Mouse (Mus musculus) limb, embryonic 11.5 days (tissue): ENCODE data around the gene Ifnar2. TPM values are rescaled to one million over a fixed set of nuclear protein-coding genes. Genes with fewer than 3 reads are reported as not detected.

ENCODE experiments used
- ATAC-seq: fragments of 200-750 bp; cut with Nextera tagmentation; 2 replicates; pipeline ENCODE4 v1.8.0; 2017; ENCODE audit warnings: low read depth; ENCODE audit not compliant: insufficient number of reproducible peaks, low FRiP score, low TSS enrichment
- DNase-seq: peaks from one replicate; pipeline ENCODE4 v3.0.0-alpha.2; 2015; ENCODE audit warnings: low spot score
- H3K27ac ChIP-seq: fragments of 300-500 bp; sonication (generic); replicated peaks from 2 replicates; pipeline ENCODE4 v1.5.1; 2014; ENCODE audit warnings: low read depth, mild to moderate bottlenecking, low read length
- H3K27me3 ChIP-seq: fragments of 300-500 bp; sonication (generic); 2 replicates; pipeline ENCODE4 v1.6.1; 2014; ENCODE audit warnings: mild to moderate bottlenecking, low read length, mixed read lengths; ENCODE audit not compliant: control insufficient read depth, insufficient read depth
- H3K36me3 ChIP-seq: fragments of 300-500 bp; sonication (generic); 2 replicates; pipeline ENCODE4 v1.6.1; 2014; ENCODE audit warnings: mild to moderate bottlenecking, low read length, moderate library complexity, mixed read lengths; ENCODE audit not compliant: control insufficient read depth, insufficient read depth
- H3K4me1 ChIP-seq: fragments of 300-500 bp; sonication (generic); 2 replicates; pipeline ENCODE4 v1.6.1; 2014; ENCODE audit warnings: low read length, mixed read lengths; ENCODE audit not compliant: control insufficient read depth, insufficient read depth
- H3K4me2 ChIP-seq: fragments of 300-500 bp; sonication (generic); 2 replicates; pipeline ENCODE4 v1.6.1; 2014; ENCODE audit warnings: low read depth, mild to moderate bottlenecking, moderate library complexity; ENCODE audit not compliant: severe bottlenecking
- H3K4me3 ChIP-seq: fragments of 300-500 bp; sonication (generic); 2 replicates; pipeline ENCODE4 v1.5.1; 2014; ENCODE audit warnings: low read depth, low read length
- H3K9ac ChIP-seq: fragments of 300-500 bp; sonication (generic); 2 replicates; pipeline ENCODE4 v1.6.1; 2014; ENCODE audit warnings: mild to moderate bottlenecking, low read length
- H3K9me3 ChIP-seq: fragments of 300-500 bp; sonication (generic); 2 replicates; pipeline ENCODE4 v1.6.1; 2016; ENCODE audit warnings: low read length; ENCODE audit not compliant: control insufficient read depth
- WGBS: fragments of 180-500 bp; shearing (Covaris S2); extraction: QIAGEN DNeasy Blood & Tissue Kit; methylation state at CpG from one replicate; pipeline ENCODE4 v1.1.7; 2014; 5-methylcytosine and 5-hydroxymethylcytosine counted together
- polyA plus RNA-seq: library from polyadenylated mRNA; unstranded; fragments of >200 nt; fragmentation: Nextera tagmentation; extraction: Ambion mirVana; gene quantifications from 2 replicates; pipeline ENCODE4 v1.2.1, GENCODE M21; 2014

The Ifnar2 gene
- polyA plus RNA-seq, 1 experiment from 2014 or later = 39.3 TPM

DNA sequence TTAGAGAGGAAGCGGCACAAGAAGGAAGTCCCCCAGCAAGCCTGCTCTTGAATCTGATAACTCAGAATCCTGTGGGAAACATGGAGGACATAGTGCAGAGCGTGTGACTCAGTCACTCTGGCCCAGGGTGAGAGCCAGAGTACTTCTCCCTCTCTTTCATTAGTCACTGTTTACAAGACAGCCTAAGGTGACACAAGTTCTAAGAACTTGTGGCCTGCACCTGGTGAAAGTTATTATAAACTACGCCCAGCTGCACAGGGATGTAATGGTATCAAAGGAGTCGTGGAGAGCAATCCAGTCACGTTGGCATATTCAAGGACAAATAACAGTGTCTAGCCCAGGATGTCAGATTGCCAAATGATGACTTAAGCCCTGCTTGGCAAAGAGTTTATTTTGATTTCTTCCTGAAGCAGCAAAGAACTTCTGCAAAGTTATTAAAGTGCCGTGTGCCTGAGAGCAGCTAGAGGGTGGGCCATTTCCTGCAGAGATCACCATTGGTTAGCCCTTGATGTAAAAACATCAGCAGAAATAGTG is 79.8 kb downstream of the Ifnar2 start:
- Histone ChIP-seq H3K4me2 (no peak overlapping the region), H3K4me3 (no peak overlapping the region), H3K27me3 (no peaks in the 10 kb centered on the region), H3K9me3 (no peaks in the 10 kb centered on the region), H3K4me1 (no peaks in the 10 kb centered on the region), H3K27ac (no peak overlapping the region), H3K9ac (no peak overlapping the region), H3K36me3 (no peaks in the 10 kb centered on the region)
- ATAC-seq = no peak
- WGBS = 68% methylated on average over 6 of the region's 6 CpGs
- DNase-seq = no peak

Other genes starting within 250 kb of the Ifnar2 start
- not detected in 2 replicates for gene Olig2, start 147.3 kb upstream of the Ifnar2 start, polyA plus RNA-seq
- gene Olig1, start 103.0 kb upstream of the Ifnar2 start, polyA plus RNA-seq = 0.13 TPM in 1 of 2 replicates, not detected in the other
- not detected in 2 replicates for gene Gm21970, start 18.9 kb downstream of the Ifnar2 start, polyA plus RNA-seq
- 7.5 and 8.3 TPM in 2 replicates for gene Il10rb, start 33.4 kb downstream of the Ifnar2 start, polyA plus RNA-seq
- gene Ifnar1, start 112.5 kb downstream of the Ifnar2 start, polyA plus RNA-seq = 55.0 and 58.4 TPM in 2 replicates
- gene Ifngr2, start 174.3 kb downstream of the Ifnar2 start, polyA plus RNA-seq = 25.2 and 32.7 TPM in 2 replicates
- gene Tmem50b, start 225.0 kb downstream of the Ifnar2 start, polyA plus RNA-seq = 31.6 and 32.4 TPM in 2 replicates
- 3.9 and 6.4 TPM in 2 replicates for gene Dnajc28, start 246.2 kb downstream of the Ifnar2 start, polyA plus RNA-seq